Mouse (Mus musculus) kidney, adult 18-20 months (tissue): ENCODE measurements around the gene Cbfa2t2.

Experiments used
- DNase-seq: peaks from one replicate; pipeline ENCODE4 v3.0.0; 2021

Gene Cbfa2t2

DNA sequence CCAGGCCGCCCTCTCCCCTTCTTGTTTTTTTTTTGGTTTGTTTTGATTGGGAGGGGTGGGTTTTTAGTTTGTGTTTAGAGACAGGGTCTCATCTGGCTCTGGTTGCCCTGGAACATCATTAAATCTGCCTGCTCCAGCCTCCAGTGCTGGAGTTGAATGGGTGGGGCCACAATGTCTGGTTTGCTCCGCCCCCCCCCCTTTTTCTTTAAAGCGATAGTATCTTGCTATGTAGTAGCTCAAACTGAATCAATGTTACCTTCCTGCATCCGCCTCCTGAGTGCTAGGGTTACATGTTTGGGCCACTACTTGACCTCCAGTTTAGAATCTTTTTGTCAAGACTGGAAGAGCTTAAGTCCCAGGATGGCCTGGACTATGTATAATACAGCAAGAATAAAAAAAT is 135.0 kb downstream of the Cbfa2t2 start:
- no peak for DNase-seq

DNA sequence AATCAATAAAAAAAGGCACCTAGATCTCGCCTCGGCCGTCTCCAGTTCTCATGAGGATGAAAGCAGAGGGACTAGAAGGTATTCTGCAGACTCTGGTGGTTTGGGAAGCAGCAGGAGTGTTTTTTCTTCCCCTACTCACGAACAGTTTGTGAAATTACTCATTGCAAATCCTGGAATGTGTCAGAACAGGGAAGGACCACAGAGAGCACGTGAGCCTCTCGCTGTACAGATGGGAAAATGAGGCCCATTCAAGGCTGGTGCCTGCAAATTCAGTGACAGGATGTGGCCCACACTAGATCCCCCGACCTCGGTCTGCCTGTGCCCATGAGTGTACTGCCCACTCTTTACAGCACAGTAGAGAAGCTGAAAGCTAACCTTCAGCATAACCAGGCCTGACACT is 135.7 kb downstream of the Cbfa2t2 start:
- DNase-seq = no peak

DNA sequence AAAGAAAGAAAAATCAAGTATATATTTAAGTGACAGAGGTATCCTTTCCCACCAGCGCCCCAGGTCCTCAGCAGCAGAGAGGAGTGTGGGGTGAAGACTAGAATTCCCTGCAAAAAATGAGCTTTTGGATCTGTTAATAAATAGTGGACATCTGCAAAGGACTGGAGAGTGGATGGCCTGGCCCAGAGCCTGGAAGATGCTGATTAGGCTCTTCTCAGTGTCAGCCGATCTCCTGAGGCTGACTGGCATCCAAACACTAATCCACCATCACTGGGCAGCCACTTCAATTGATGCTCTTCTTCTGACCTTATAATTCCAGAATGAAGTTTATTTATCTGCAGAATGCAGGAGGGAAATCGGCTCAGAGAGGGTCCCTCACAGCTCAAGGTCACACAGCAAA is 136.7 kb downstream of the Cbfa2t2 start:
- no peak for DNase-seq

DNA sequence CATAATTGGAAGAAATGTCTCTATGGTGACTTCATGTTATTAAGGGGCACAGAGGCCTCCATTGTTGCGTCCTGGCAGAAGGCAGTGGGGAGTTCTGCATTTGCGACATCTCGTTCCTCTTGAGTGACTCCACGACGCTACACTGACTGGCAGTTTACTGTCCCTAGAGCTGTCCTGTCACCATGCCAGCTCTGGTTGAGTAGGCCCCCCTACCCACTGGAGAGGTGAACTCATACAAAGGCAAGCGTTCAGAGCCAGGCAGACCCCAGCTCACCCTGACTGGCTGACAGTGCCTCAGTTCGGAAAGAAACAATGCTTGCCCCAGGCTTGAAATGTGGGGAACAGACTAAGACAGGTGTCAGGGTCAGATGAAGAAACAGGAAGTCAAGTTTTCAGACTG is 138.0 kb downstream of the Cbfa2t2 start:
- no peak for DNase-seq

DNA sequence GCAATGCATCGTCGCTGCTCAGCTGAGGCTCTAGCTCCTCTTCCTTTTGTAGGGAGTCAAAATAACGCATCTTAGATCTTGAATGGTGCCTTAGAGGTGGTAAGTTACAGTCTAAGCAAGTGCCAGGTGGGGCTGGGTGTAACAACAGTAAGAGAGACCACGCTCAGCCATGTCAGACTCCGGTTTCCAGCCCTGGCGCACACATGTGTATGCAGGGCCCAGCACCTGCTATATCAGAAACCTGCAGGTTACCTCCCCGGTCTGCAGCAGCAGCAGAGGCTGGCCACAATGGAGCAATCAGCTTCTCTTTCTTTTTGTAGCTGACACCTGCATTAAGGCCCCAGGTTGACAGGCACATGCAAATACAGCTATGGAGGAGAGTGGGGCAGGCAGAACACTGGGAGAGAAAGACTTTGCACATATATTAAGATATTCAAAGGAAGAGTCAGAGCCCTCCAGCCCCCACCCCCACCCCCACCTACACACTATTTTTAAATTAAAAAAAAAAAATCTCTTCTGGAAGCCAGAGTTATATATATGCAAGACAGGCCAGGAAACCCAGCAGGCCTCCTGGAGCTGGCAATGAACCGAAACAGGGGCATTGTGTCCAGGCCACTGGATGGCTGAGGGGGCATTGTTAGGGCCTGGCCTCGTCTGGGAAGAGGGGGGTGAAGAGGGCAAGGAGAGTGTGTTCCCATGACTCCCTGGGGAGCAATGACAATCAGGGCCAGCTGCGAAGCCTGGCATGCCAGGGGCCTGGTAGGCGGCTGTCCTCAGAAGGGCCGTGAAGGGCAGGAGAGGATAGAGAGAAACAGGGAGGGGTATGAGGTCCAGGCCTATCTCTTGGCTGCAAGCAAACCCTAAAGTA is 140.8 kb downstream of the Cbfa2t2 start:
- DNase-seq = no peak

DNA sequence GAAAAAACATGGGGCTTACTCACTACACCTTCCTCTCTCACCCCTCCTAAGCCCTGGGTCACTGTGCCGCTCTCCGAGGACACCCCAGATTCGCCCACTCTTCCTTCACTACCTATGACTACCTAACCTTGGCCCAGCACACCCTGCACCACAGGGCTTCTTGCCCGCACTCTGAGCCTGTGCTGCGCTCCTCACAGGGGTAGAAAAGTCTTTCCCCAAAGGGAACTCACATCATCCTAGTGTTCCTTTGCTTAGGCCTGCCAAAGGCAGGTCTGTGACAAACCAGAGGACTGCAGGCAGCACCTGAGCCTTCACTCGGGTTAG is 141.4 kb downstream of the Cbfa2t2 start:
- DNase-seq = no peak

DNA sequence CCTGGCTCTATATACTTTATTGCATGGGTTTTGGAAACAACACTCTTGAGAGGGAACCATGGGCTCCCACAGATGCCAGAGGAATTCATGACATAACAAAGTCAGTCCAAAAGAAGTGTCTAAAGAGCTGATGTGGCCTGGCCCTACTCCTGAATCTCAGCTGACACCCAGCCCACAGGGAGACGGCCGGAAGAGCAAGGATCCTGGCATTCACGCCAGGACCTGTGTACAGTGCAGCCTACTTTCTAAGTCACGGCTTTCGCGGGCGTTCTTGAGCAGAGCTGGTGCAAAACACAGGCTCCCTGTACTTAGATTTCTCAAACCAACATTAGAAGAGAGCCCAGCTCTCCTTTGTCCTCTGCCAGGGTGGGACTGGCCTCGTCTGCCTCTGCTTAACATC is 144.3 kb downstream of the Cbfa2t2 start:
- DNase-seq = no peak

DNA sequence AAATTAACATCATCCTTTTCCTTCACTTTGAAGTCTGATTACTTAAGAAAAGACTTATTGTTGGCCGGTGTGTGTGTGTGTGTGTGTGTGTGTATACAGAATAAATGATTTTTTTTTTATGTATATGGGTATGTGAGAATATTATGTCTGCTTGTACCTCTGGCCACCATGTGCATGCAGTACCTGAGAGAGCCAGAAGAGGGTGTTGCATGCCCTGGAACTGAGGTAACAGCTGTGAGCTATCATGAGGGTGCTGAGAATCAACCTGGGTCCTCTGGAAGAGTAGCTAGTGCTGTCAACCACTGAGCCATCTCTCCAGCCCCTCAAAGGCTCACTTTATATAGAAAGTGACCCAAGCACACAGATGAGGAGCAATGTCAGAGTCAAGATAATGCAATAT is 145.1 kb downstream of the Cbfa2t2 start:
- DNase-seq = no peak

DNA sequence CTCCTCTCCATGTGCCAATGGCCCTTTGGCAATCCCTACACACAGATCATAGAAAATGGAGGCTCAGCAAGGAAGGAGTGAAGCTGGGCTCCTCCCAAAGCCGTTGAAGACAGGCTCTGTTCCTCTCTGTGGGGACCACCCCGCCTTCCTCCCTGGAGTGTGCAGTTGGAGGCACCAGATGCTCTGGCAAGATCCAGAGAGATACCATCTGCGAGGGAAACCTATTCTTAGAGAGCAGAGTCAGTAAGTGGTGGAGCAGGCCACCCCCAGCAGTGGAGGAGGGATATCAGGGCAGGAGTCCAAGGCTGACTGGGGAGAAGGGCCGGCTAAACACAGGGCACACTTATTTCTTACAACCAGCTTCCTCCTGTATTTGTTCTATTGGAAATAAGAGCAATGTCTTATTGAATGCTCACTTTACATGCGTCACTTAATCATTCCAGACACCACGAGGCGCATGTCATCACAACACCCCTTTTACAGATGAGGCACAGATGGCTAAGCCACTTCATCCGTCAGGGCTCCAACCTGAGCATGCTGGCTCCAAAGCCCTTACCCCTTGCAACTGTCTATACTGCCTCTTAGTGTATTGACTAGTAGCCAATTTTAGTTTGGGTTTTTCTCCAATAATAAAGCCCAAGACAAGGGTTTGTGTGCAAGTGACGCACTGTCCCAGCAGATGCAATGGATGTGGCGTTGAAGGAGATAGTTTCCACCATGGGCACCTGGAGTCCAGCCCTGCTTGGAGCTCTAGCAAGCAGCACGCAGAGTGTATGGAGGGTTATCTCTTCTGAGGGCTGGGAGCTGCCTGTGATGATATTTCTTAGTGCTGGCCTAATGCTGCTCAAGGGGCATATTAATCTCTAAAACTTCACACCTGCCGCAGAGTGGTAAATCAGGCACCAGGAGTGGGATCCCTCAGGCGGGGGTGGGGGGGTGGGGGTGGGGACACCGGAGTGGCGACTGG is 147.9 kb downstream of the Cbfa2t2 start:
- no peak for DNase-seq

DNA sequence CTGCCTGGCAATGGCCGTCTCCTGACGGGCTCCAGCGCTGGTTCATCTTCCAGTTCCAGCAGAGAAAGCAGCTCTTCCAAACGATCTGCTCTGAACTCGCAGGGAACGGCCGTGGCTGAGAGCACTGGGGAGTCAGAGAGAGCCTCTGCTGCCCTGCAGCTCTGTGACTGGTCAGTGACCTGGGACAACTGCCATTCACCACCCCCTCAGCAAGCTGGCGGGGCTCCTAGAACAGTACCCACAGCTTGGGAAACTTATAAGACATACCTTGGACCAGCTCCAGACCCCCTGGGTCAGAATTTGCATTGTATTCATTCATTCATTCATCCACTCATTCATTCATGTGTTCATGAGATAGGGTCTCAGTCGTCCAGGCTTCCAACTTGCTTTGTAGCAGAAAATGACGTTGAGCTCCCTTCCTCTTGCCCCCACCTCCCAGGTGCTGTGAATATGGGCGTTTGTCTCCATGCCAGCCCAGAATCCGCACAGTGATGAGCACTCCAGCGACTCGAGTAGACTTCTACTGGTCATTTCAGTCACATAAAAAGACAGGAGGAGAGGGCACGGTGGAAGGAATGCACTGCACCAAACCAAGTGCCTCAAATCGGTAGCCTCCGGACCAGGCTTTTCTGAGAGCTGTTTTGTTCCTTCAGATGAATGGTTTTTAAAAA is 148.8 kb downstream of the Cbfa2t2 start:
- no peak for DNase-seq

DNA sequence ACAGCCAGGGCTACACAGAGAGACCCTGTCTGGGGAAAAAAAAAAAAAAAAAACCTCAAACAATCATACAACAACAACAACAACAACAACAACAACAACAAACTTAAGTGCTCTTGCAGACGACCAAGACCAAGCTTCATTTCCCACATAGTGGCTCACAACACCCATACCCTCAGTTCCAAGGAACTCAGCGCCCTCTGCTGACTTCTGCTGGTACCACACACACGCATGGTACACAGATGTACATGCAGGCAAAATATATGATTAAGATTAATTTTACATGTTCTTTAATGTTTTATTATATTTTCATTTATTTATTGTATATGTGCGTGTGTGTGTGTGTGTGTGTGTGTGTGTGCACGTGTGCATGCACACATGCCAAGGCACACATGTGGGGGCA is 150.1 kb downstream of the Cbfa2t2 start:
- DNase-seq = no peak
